Mouse (Mus musculus): ENCODE data around the gene Shoc2.
"Not testable (repeated sequence)": the region's sequence is repeated elsewhere in the genome, so short reads cannot be mapped to it uniquely, and the experiment has no call there.

Gene Shoc2

GRCm38 (mm10) chr19:53929218-53929617, 14.9 kb upstream of the Shoc2 start:
- CTCF ChIA-PET = interaction anchor here (0.7 kb wide), 1 partner anchor 10 kb away, joined by 12 read pairs; no protein-coding TSS in a partner anchor

- CTCF ChIA-PET = no interaction called here
Measured at GRCm38 (mm10) chr19:53933050-53933449, 11.1 kb upstream of the Shoc2 start.

- CTCF ChIA-PET = no interaction called here
Measured at GRCm38 (mm10) chr19:53934046-53934445, 10.1 kb upstream of the Shoc2 start.

GRCm38 (mm10) chr19:53939467-53939866, 4.6 kb upstream of the Shoc2 start:
- CTCF ChIA-PET = no interaction called here

- CTCF ChIA-PET = no interaction called here
Measured at GRCm38 (mm10) chr19:53941139-53941538, 3.0 kb upstream of the Shoc2 start.

- CTCF ChIA-PET = no interaction called here
Measured at GRCm38 (mm10) chr19:53942342-53942741, 1.8 kb upstream of the Shoc2 start.

- CTCF ChIA-PET = interaction anchor here (0.6 kb wide), 1 partner anchor 74 kb away, joined by 3 read pairs; no protein-coding TSS in a partner anchor
Measured at GRCm38 (mm10) chr19:53944786-53945169, 672 bp downstream of the Shoc2 start.

GRCm38 (mm10) chr19:53945171-53946042, 1.3 kb downstream of the Shoc2 start:
- CTCF ChIA-PET = no interaction called here

GRCm38 (mm10) chr19:53957513-53957912, 13.4 kb downstream of the Shoc2 start:
- CTCF ChIA-PET = no interaction called here

- CTCF ChIA-PET = interaction anchor here (0.6 kb wide), 1 partner anchor 101 kb away, joined by 4 read pairs; no protein-coding TSS in a partner anchor
Measured at GRCm38 (mm10) chr19:53962511-53962910, 18.4 kb downstream of the Shoc2 start.

GRCm38 (mm10) chr19:53964347-53964746, 20.2 kb downstream of the Shoc2 start:
- CTCF ChIA-PET = not testable (repeated sequence)

GRCm38 (mm10) chr19:53964910-53965633, 21.0 kb downstream of the Shoc2 start:
- CTCF ChIA-PET = no interaction called here

- CTCF ChIA-PET = no interaction called here
Measured at GRCm38 (mm10) chr19:53969226-53969625, 25.1 kb downstream of the Shoc2 start.

GRCm38 (mm10) chr19:53971938-53972337, 27.8 kb downstream of the Shoc2 start:
- CTCF ChIA-PET = interaction anchor here (0.6 kb wide), 1 partner anchor 555 kb away, joined by 34 read pairs; no protein-coding TSS in a partner anchor

GRCm38 (mm10) chr19:53973656-53974055, 29.6 kb downstream of the Shoc2 start:
- CTCF ChIA-PET = interaction anchor here (0.6 kb wide), 1 partner anchor 663 kb away, joined by 6 read pairs; no protein-coding TSS in a partner anchor

GRCm38 (mm10) chr19:53982041-53982440, 37.9 kb downstream of the Shoc2 start:
- CTCF ChIA-PET = interaction anchor here (0.6 to 0.7 kb wide), 2 partner anchors 87 to 226 kb away, joined by 4 to 10 read pairs; no protein-coding TSS in a partner anchor

- CTCF ChIA-PET = interaction anchor here (0.6 kb wide), 2 partner anchors 151 to 201 kb away, joined by 3 to 5 read pairs; no protein-coding TSS in a partner anchor
Measured at GRCm38 (mm10) chr19:53983336-53983735, 39.2 kb downstream of the Shoc2 start.

- CTCF ChIA-PET = no interaction called here
Measured at GRCm38 (mm10) chr19:53984628-53985027, 40.5 kb downstream of the Shoc2 start.

- CTCF ChIA-PET = no interaction called here
Measured at GRCm38 (mm10) chr19:53990538-53990937, 46.4 kb downstream of the Shoc2 start.

GRCm38 (mm10) chr19:53993860-53994259, 49.8 kb downstream of the Shoc2 start:
- CTCF ChIA-PET = no interaction called here

- CTCF ChIA-PET = no interaction called here
Measured at GRCm38 (mm10) chr19:53994276-53994675, 50.2 kb downstream of the Shoc2 start.

GRCm38 (mm10) chr19:54010973-54011372, 66.9 kb downstream of the Shoc2 start:
- CTCF ChIA-PET = no interaction called here

Measured in spleen, embryonic (tissue).